Mouse (Mus musculus) liver, embryonic 15.5 days (tissue): ENCODE results near the gene Mrpl45. TPM values are rescaled to one million over a fixed set of nuclear protein-coding genes. Genes with fewer than 3 reads are reported as not detected.

Experiments used
- ATAC-seq: fragments of 200-750 bp; cut with Nextera tagmentation; 2 replicates; pipeline ENCODE4 v1.8.0; 2017; ENCODE audit warnings: moderate number of reproducible peaks, mild to moderate bottlenecking, moderate library complexity; ENCODE audit not compliant: insufficient read depth
- H3K27ac ChIP-seq: fragments of 300-500 bp; sonication (generic); replicated peaks from 2 replicates; pipeline ENCODE4 v1.5.1; 2015; ENCODE audit warnings: mild to moderate bottlenecking, inconsistent platforms
- H3K27me3 ChIP-seq: fragments of 300-500 bp; sonication (generic); 2 replicates; pipeline ENCODE4 v1.6.1; 2015; ENCODE audit warnings: mild to moderate bottlenecking, inconsistent platforms
- H3K36me3 ChIP-seq: fragments of 300-500 bp; sonication (generic); replicated peaks from 2 replicates; pipeline ENCODE4 v1.6.1; 2015; ENCODE audit warnings: moderate library complexity, mild to moderate bottlenecking, inconsistent platforms
- H3K4me1 ChIP-seq: fragments of 300-500 bp; sonication (generic); replicated peaks from 2 replicates; pipeline ENCODE4 v1.6.1; 2015; ENCODE audit warnings: inconsistent platforms
- H3K4me2 ChIP-seq: fragments of 300-500 bp; sonication (generic); 2 replicates; pipeline ENCODE4 v1.6.1; 2015; ENCODE audit warnings: moderate library complexity, mild to moderate bottlenecking, inconsistent platforms
- H3K4me3 ChIP-seq: fragments of 300-500 bp; sonication (generic); replicated peaks from 2 replicates; pipeline ENCODE4 v1.5.1; 2015; ENCODE audit warnings: mild to moderate bottlenecking, inconsistent platforms
- H3K9ac ChIP-seq: fragments of 300-500 bp; sonication (generic); 2 replicates; pipeline ENCODE4 v1.6.1; 2015; ENCODE audit warnings: moderate library complexity, mild to moderate bottlenecking, inconsistent platforms
- H3K9me3 ChIP-seq: fragments of 300-500 bp; sonication (generic); replicated peaks from 2 replicates; pipeline ENCODE4 v1.6.1; 2016; ENCODE audit warnings: inconsistent platforms
- WGBS: fragments of 180-500 bp; shearing (Covaris S2); methylation state at CpG from one replicate; pipeline ENCODE4 v1.1.7; 2015; ENCODE audit warnings: mixed read lengths; ENCODE audit not compliant: insufficient replicate concordance; 5-methylcytosine and 5-hydroxymethylcytosine counted together
- polyA plus RNA-seq: library from polyadenylated mRNA; unstranded; fragments of >200 nt; fragmentation: Nextera tagmentation; extraction: Ambion mirVana; gene quantifications from 2 replicates; pipeline ENCODE4 v1.2.1, GENCODE M21; 2015

Gene Mrpl45
- polyA plus RNA-seq, 1 experiment from 2014 or later, result 24.4 TPM

DNA sequence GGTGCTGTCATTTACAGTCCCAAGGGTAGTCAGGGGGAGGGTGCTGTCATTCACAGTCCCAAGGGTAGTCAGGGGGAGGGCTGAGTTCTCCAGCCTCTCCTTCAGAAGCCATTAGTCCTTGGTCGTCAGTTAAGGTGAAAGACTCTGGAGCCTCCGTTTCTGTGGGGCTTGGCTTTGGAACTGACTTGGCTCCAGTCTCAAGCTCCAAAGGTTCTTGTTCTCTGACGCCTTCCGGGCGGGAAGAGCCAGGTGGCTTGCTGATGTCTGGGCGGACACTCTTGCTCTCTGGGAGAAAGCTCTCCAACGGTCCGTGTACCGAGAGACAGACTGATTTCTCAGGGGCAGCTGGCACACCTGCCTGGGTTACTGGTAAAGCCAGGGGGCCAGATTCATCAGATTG is 18.9 kb downstream of the Mrpl45 start:
- no peaks in the 10 kb centered on the region for H3K9me3 ChIP-seq
- H3K36me3 ChIP-seq, result peaks cover 10% of the 10 kb centered on the region
- H3K27me3 ChIP-seq, result peaks cover 44% of the 10 kb centered on the region
- WGBS, result 63% methylated on average over 9 of the region's 9 CpGs
- H3K4me2 ChIP-seq, result no peak overlapping the region
- no peak overlapping the region for H3K4me3 ChIP-seq
- H3K4me1 ChIP-seq, result peaks cover 9% of the 10 kb centered on the region; the same call in 1 of the 2 replicates
- no peak overlapping the region for H3K27ac ChIP-seq
- no peak overlapping the region for H3K9ac ChIP-seq
- ATAC-seq, result no peak

DNA sequence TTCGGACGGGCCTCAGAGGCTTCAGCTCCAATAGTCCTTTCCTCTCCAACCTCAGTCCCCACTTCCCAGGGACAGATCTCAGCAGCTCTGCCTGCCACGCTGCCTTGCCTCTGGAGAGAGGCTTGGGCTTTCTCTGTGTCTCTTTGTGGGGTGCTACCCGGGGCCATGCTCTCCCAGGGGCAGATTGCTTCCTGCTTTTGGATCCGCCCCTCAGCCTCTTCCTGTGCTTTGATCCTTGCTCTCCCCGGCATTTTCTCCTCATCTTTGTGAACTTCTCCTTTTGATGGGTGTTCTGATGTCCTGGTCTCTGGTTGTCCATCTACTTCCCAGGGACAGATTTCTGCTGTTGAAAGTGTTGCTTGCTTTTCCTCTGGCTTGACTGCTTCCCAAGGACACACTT is 20.7 kb downstream of the Mrpl45 start:
- no peak overlapping the region for H3K4me2 ChIP-seq
- peaks cover 9% of the 10 kb centered on the region; the same call in 1 of the 2 replicates for H3K4me1 ChIP-seq
- H3K27me3 ChIP-seq, result peaks cover 48% of the 10 kb centered on the region
- no peaks in the 10 kb centered on the region for H3K9me3 ChIP-seq
- WGBS, result 21% methylated on average over 6 of the region's 6 CpGs
- ATAC-seq, result no peak
- H3K9ac ChIP-seq, result no peak overlapping the region
- H3K4me3 ChIP-seq, result no peak overlapping the region
- no peaks in the 10 kb centered on the region for H3K36me3 ChIP-seq
- H3K27ac ChIP-seq, result no peak overlapping the region

DNA sequence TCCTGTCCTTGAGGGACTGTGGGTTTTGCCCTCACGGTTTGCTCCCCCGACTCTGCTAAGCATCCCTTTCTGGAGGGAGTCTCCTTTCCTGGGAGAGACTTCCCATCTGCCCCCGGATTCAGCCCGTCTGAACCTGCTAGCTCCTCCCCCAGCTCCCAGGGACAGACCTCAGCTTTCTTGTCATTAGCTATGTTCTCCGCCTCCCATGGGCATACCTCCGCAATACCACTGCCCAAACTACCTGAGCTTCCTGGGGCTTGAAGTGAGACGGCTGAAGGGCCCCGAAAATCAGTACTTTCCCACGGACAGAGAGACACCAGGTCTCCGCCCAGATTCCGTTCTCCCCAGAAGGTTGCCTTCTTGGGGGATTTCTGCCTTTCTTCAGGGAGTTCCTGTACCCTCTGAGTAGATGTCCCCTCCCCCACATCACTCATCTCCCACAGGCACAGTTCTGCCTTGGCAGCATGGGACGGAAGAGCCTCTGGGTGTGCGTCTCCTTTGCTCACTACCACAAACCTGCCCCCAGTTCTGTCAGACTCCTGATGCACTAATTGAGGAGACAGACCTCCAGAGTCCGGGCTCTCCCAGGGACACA is 21.3 kb downstream of the Mrpl45 start:
- WGBS, result 55% methylated on average over 14 of the region's 14 CpGs
- Histone ChIP-seq H3K9me3 (no peaks in the 10 kb centered on the region), H3K27ac (no peak overlapping the region), H3K4me3 (no peak overlapping the region), H3K9ac (no peak overlapping the region), H3K36me3 (no peaks in the 10 kb centered on the region), H3K27me3 (peaks cover 48% of the 10 kb centered on the region), H3K4me2 (no peak overlapping the region), H3K4me1 (peaks cover 9% of the 10 kb centered on the region; the same call in 1 of the 2 replicates)
- ATAC-seq, result no peak

DNA sequence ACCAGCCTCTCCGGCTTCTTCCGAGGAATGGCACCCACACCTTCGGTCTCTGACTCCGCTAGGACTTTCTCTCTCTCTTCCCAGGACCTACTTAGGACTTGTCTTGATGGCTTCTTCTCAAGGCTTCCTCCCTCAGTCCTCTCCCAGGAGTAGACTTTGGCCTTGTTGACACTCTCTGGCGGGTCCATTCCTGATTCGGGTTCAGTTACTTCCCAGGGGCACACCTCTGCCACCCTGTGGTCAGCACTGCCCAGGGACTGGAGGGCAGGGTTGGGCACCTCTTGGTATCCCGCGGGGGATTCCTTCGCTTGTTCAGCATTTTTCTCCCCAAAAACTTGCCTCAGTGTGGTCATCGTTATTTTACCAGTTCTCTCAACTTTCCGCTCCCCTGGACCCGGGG is 21.8 kb downstream of the Mrpl45 start:
- peaks cover 48% of the 10 kb centered on the region for H3K27me3 ChIP-seq
- WGBS, result 68% methylated on average over 12 of the region's 12 CpGs
- ATAC-seq, result no peak

DNA sequence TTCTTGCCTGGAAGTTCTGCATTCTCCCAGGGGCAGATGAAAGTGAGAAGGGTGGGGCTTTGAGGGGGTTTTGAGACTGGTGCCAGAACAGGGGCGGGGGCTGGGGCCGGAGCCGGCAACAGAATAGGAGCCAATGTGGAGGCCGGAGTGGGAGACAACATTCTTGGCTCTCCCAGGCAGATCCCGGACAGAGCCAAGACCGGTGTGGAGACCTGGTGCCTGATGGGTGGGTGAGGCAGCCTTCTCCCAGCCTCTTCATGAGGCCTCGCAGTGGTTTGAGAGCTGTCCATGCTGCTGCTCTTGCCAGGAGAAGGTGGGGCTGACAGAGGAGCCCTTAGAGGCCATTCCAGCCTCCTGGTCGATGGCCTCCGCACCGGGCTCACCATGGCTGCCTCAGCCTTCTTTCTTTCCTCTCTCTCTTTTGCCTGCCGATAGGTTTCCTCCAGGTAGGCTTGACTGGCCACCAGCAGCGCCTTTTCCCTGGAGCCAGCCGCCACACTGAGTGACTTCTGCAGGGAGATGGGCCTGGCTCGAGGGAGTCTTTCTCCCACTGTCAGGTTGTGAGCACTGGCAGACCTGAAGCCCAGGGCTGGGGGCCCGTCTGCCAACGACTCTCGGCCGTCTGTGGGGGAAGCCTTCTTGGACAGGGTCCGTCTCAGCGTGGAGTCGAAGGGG is 22.9 kb downstream of the Mrpl45 start:
- H3K9ac ChIP-seq, result no peak overlapping the region
- no peak for ATAC-seq
- no peak overlapping the region for H3K4me3 ChIP-seq
- H3K4me1 ChIP-seq, result no peaks in the 10 kb centered on the region; the same call in 1 of the 2 replicates
- H3K27me3 ChIP-seq, result peaks cover 54% of the 10 kb centered on the region
- H3K9me3 ChIP-seq, result no peaks in the 10 kb centered on the region
- no peak overlapping the region for H3K27ac ChIP-seq
- H3K4me2 ChIP-seq, result no peak overlapping the region
- no peaks in the 10 kb centered on the region for H3K36me3 ChIP-seq
- WGBS, result 53% methylated on average over 21 of the region's 21 CpGs

More for the DNA sequence above, 21.8 kb downstream of the Mrpl45 start:
- Histone ChIP-seq H3K4me1 (peaks cover 9% of the 10 kb centered on the region; the same call in 1 of the 2 replicates), H3K4me2 (no peak overlapping the region), H3K9me3 (no peaks in the 10 kb centered on the region), H3K36me3 (no peaks in the 10 kb centered on the region), H3K27ac (no peak overlapping the region), H3K9ac (no peak overlapping the region), H3K4me3 (no peak overlapping the region)

DNA sequence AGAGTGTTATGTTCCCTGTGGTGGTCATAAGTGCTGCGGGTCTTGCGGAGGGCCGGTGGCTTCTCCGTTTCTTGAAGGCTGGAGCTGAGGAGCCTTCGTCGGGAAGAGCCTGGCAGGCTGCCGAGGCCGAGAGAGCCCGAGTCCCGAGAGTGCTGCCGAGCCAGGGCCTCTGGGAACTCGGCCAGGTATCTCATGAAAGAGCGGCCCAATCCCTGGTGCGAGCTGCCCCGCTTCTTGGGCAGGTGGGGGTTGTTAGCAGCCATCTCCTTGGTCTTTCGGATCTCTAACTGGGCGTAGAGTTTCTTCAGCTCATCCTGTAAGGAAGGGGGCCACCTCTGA is 23.4 kb downstream of the Mrpl45 start:
- no peaks in the 10 kb centered on the region for H3K36me3 ChIP-seq
- ATAC-seq, result no peak
- no peak overlapping the region for H3K4me2 ChIP-seq
- 50% methylated on average over 17 of the region's 17 CpGs for WGBS
- H3K27me3 ChIP-seq, result peaks cover 60% of the 10 kb centered on the region
- no peak overlapping the region for H3K4me3 ChIP-seq
- no peak overlapping the region for H3K9ac ChIP-seq
- peaks cover 5% of the 10 kb centered on the region for H3K4me1 ChIP-seq
- no peaks in the 10 kb centered on the region for H3K9me3 ChIP-seq
- H3K27ac ChIP-seq, result no peak overlapping the region

DNA sequence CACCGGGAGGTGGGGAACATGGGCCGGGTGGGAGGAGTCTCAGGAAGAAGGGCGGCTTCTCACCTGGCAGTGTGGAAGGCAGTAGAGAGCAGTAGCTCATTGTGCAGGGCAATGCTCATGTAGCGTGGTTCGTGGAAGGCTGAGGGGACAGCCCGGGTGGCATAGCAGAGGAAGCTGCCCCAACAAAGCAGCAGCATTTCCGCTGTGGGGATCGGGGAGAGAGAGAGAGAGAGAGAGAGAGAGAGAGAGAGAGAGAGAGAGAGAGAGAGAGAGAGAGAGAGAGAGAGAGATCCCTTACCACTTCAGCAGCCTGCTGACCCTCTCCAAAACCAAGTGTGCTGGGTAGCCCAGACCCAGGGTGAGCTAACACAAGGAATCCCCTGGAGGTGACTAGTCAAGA is 27.7 kb downstream of the Mrpl45 start:
- Histone ChIP-seq H3K27me3 (peaks cover 41% of the 10 kb centered on the region), H3K9me3 (no peaks in the 10 kb centered on the region), H3K36me3 (no peaks in the 10 kb centered on the region), H3K4me1 (peaks cover 6% of the 10 kb centered on the region), H3K4me3 (no peak overlapping the region), H3K9ac (no peak overlapping the region), H3K27ac (no peak overlapping the region), H3K4me2 (0 out of 2 replicates have a peak overlapping the region, but pooled peaks have one; percentile 29)
- 40% methylated on average over 8 of the region's 8 CpGs for WGBS
- ATAC-seq, result no peak

DNA sequence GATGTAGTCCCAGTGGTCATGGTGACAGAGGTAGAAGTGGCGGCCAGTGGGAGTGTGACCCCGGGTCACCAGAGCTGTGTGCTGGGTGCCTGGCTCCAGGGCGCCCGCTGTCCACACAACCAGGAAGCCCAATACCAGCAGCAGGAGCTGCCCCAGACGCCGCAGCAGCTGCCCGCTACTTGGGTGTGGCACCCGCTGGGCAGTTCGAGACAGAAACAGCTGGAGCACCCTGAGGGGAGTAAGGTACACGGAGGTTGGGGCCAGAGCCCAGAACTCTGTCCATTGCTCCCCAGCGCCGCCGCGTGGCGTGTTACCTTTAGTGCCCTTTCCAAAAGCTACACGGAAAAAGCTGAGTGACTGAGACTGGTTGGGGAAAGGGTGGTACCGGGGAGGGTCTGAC is 28.1 kb downstream of the Mrpl45 start:
- Histone ChIP-seq H3K36me3 (no peaks in the 10 kb centered on the region), H3K9ac (no peak overlapping the region), H3K4me1 (peaks cover 6% of the 10 kb centered on the region), H3K27ac (no peak overlapping the region), H3K27me3 (peaks cover 37% of the 10 kb centered on the region), H3K4me3 (no peak overlapping the region; the same call in 1 of the 2 replicates), H3K4me2 (peak overlapping the region; percentile 29; the same call in 1 of the 2 replicates), H3K9me3 (no peaks in the 10 kb centered on the region)
- ATAC-seq, result no peak
- WGBS, result 20% methylated on average over 17 of the region's 17 CpGs

DNA sequence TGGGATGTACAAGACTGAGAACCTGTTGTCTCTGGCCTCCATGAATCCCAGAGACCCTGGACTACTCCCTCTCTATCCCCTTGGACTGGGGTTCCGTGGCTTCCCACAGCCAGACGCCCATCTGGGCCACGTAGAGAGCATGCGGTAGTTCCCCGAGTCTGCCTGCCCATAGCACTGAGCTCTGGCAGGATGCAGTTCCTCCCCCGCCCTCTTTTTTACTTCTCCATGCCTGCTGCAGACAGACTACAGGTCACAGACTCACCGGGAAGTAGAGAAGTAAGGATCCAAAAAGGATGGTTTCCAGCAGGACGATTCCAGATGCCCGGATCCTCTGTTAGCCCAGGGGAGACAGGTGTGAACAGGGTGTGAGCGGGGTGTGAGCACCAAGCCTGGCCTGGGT is 29.9 kb downstream of the Mrpl45 start:
- H3K4me2 ChIP-seq, result no peak overlapping the region
- no peaks in the 10 kb centered on the region for H3K9me3 ChIP-seq
- 36% methylated on average over 10 of the region's 10 CpGs for WGBS
- peaks cover 10% of the 10 kb centered on the region for H3K4me1 ChIP-seq
- H3K27me3 ChIP-seq, result peaks cover 28% of the 10 kb centered on the region; the same call in 1 of the 2 replicates
- H3K4me3 ChIP-seq, result no peak overlapping the region
- no peaks in the 10 kb centered on the region for H3K36me3 ChIP-seq
- H3K27ac ChIP-seq, result no peak overlapping the region
- ATAC-seq, result no peak
- no peak overlapping the region for H3K9ac ChIP-seq

DNA sequence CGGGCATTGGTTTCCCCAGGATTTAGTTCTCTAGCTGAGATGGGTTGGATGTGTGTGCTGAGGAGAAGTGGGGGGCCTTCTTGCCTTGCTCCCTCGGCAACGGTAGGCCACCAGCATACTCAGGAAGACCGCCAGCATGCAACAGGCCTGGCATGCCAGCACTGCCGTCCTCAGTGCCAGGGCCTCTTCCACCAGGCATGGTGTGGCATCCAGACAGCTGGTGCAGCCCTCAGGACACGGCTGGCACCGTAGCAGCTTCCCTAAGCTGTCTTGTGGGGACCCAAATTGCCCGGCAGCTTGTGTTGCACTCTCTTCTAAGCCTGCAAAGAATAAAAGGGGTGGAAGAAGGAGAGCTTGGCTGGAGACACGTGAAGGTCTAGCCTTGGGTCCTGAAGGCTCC is 30.9 kb downstream of the Mrpl45 start:
- Histone ChIP-seq H3K9me3 (no peaks in the 10 kb centered on the region), H3K9ac (no peak overlapping the region), H3K36me3 (no peaks in the 10 kb centered on the region), H3K4me3 (no peak overlapping the region), H3K27me3 (peaks cover 27% of the 10 kb centered on the region; the same call in 1 of the 2 replicates), H3K27ac (no peak overlapping the region), H3K4me2 (no peak overlapping the region), H3K4me1 (peaks cover 10% of the 10 kb centered on the region)
- ATAC-seq, result no peak
- WGBS, result 56% methylated on average over 9 of the region's 9 CpGs

DNA sequence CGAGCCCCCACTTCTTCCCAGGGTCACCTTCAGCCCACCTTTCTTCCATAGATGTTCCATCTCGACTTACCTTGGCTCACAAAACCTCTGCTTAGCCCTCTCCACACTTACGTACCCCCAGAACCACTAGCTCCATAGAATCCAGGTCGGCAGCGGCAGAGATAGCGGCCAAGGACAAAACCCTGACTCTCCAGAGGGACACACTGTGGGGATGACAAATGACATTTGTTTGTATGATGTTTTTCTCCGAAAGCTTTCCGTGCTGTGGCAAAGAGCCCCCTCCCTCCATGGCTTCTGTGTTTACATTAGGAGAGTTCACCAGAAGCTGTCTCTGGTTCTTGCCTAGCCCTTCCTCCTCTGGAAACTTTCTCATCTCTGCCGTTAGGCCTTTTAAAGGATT is 31.8 kb downstream of the Mrpl45 start:
- H3K4me2 ChIP-seq, result no peak overlapping the region
- no peak overlapping the region for H3K4me3 ChIP-seq
- H3K36me3 ChIP-seq, result no peaks in the 10 kb centered on the region
- H3K9ac ChIP-seq, result no peak overlapping the region
- peaks cover 32% of the 10 kb centered on the region; the same call in 1 of the 2 replicates for H3K27me3 ChIP-seq
- no peak for ATAC-seq
- no peaks in the 10 kb centered on the region for H3K9me3 ChIP-seq
- H3K27ac ChIP-seq, result no peak overlapping the region
- 62% methylated on average over 9 of the region's 9 CpGs for WGBS
- H3K4me1 ChIP-seq, result peaks cover 10% of the 10 kb centered on the region
